Mouse (Mus musculus) heart, adult 2 months (tissue): ENCODE results near the gene Klk7. TPM values are rescaled to one million over a fixed set of nuclear protein-coding genes. Genes with fewer than 3 reads are reported as not detected.
A peak's percentile ranks its signal among the peaks of the same experiment; 100 is the strongest.

Experiments
- DNase-seq, 2 experiments: peaks; one replicate each; pipeline ENCODE4 v3.0.0; 2021
- H3K27ac ChIP-seq: fragments of 200-600 bp; 2 replicates; pipeline ENCODE4 v1.8.1; 2022
- H3K27me3 ChIP-seq: fragments of 200-500 bp; 2 replicates; pipeline ENCODE4 v1.6.1; 2012; ENCODE audit warnings: mild to moderate bottlenecking, low read length, inconsistent platforms, mixed read lengths; ENCODE audit not compliant: control insufficient read depth, insufficient read depth
- H3K36me3 ChIP-seq: fragments of 200-500 bp; 2 replicates; pipeline ENCODE4 v1.6.1; 2012; ENCODE audit warnings: low read length, inconsistent platforms; ENCODE audit not compliant: control insufficient read depth, insufficient read depth
- H3K4me1 ChIP-seq: fragments of 200-500 bp; 2 replicates; pipeline ENCODE4 v1.6.1; 2011; ENCODE audit warnings: low read length; ENCODE audit not compliant: control insufficient read depth, insufficient read depth
- H3K4me3 ChIP-seq: fragments of 200-600 bp; 2 replicates; pipeline ENCODE4 v1.8.1; 2022
- H3K79me2 ChIP-seq: fragments of 200-500 bp; replicated peaks from 2 replicates; pipeline ENCODE4 v1.6.1; 2012; ENCODE audit warnings: mild to moderate bottlenecking, inconsistent platforms, low read length, moderate library complexity, mixed read lengths; ENCODE audit not compliant: control insufficient read depth, insufficient read depth
- H3K9ac ChIP-seq: fragments of 200-500 bp; 2 replicates; pipeline ENCODE4 v1.6.1; 2012; ENCODE audit warnings: low read depth, mild to moderate bottlenecking, control low read depth, inconsistent platforms, low read length, mixed read lengths
- CTCF ChIP-seq: fragments of 200-600 bp; IDR thresholded peaks from 2 replicates; pipeline ENCODE4 v1.8.1; 2022; ENCODE audit warnings: antibody characterized with exemption, mild to moderate bottlenecking, moderate library complexity
- EP300 ChIP-seq: fragments of 200-500 bp; IDR thresholded peaks from 2 replicates; pipeline ENCODE4 v1.6.1; 2011; ENCODE audit warnings: low read depth, low read length, control low read depth; ENCODE audit not compliant: insufficient read depth
- POLR2A ChIP-seq: fragments of 200-500 bp; IDR thresholded peaks from 2 replicates; pipeline ENCODE4 v1.6.1; 2011; ENCODE audit warnings: mild to moderate bottlenecking, low read depth, low read length, control low read depth; ENCODE audit not compliant: insufficient read depth
- WGBS: fragments of 180-500 bp; shearing (Covaris S2); methylation state at CpG from one replicate; pipeline ENCODE4 v1.1.7; 2018; 5-methylcytosine and 5-hydroxymethylcytosine counted together
- intact Hi-C: fragments of 180-260 bp; cut with DNase I; formaldehyde crosslinking; loops from one replicate; pipeline ENCODE4 v1.15.1; 2025
- polyA plus RNA-seq: library from polyadenylated mRNA; depleted of rRNA; stranded (reverse); fragments of >200 nt; gene quantifications from 2 replicates; pipeline ENCODE4 v1.2.3, GENCODE M21; 2012
- total RNA-seq, 2 experiments: library from RNA; stranded (reverse); gene quantifications; 2 replicates each; pipeline ENCODE4 v1.2.3; 2021

Klk7 gene
- total and polyA plus RNA-seq, 3 experiments: 0.08 TPM; not detected in 2

DNA sequence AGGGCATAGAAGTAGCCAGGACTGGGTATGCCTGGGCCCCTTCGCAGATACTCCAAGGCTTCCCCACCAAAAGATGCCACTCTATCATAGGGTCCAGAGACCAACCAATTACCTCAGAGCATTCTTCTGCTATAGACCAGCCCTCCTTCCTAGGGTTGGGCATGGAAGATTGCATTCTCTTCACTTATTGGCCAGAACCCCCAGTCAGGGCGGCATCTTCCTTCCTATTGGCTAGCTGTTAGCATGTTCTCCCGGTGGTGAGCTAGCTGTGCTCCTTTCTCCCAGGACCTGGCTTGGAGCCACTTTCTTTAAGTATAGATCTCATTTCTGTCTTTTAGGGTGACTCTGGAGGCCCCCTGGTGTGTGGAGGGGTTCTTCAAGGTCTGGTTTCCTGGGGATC is 38.2 kb upstream of the Klk7 start:
- Histone ChIP-seq H3K9ac (no peak overlapping the region), H3K27me3 (no peaks in the 10 kb centered on the region), H3K4me1 (no peaks in the 10 kb centered on the region), H3K4me3 (no peak overlapping the region), H3K79me2 (no peaks in the 10 kb centered on the region), H3K27ac (no peak overlapping the region), H3K36me3 (no peaks in the 10 kb centered on the region)
- WGBS: 63% methylated on average over 3 of the region's 3 CpGs
- no peak for TF ChIP-seq POLR2A
- TF ChIP-seq EP300: no peak
- TF ChIP-seq CTCF: no peak
- intact Hi-C loops: no loop called here
- peak in 1 of 2 experiments; percentile 0 for DNase-seq

DNA sequence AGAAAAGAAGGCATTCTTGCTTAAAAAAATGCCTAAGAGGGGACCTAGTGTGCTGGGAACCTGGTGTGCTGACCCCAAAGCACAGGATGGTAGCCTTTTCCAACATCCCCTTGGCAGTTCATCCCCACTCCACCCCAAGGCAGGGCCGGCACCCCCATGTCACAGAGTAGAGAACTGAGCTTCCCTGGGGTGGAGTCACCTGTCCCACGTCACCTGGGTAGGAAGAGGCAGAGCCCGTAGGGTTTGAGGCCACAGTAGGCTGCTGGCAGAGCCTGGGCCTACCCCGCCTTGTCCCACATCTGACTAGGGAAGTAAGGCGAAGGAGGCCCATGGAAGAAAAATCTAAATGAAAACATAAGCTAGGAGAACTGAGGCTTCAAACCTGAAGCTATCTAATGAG is 36.7 kb upstream of the Klk7 start, which contains the start of gene Klk11:
TSS of gene Klk11 (plus strand) at position 241 of the 400 bp plus-strand sequence.
- Histone ChIP-seq H3K27me3 (no peaks in the 10 kb centered on the region), H3K36me3 (no peaks in the 10 kb centered on the region), H3K27ac (no peak within 1 kb of the TSS), H3K4me3 (no peak within 1 kb of the TSS), H3K9ac (no peak within 1 kb of the TSS), H3K79me2 (no peaks in the 10 kb centered on the region), H3K4me1 (no peaks in the 10 kb centered on the region)
- intact Hi-C loops: no loop called here
- no peak for TF ChIP-seq CTCF
- no peak for TF ChIP-seq EP300
- TF ChIP-seq POLR2A: no peak
- 92% methylated on average over 5 of the region's 5 CpGs for WGBS
- no peak for DNase-seq

DNA sequence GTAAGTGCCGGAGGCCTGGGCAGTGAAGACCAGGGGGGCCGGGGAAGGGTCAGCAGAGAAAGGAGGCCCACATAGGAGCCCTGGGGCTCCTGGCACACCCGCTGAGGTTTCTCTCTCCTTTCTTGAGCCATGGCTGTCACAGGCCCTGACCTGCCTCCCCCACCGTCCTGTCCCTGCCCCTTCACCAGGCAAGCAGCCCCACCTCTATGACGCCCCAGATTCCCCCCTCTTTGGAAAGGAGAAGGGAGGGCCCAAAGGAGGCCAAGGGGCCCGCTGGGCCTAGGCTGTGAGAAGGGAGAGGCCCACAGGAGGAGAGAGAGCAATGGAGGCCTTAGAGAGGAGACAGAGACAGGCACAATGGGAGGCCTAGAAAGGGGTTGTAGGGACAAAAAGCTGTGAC is 36.3 kb upstream of the Klk7 start:
- no peaks in the 10 kb centered on the region for H3K36me3 ChIP-seq
- no peaks in the 10 kb centered on the region for H3K79me2 ChIP-seq
- WGBS: 72% methylated on average over 6 of the region's 6 CpGs
- no peak overlapping the region for H3K9ac ChIP-seq
- H3K4me1 ChIP-seq: no peaks in the 10 kb centered on the region
- no peak overlapping the region for H3K4me3 ChIP-seq
- no peaks in the 10 kb centered on the region for H3K27me3 ChIP-seq
- TF ChIP-seq CTCF (no peak), POLR2A (no peak), EP300 (no peak)
- intact Hi-C loops: no loop called here
- no peak overlapping the region for H3K27ac ChIP-seq
- peak in 1 of 2 experiments; percentile 1 for DNase-seq

- TF ChIP-seq EP300 (no peak), POLR2A (no peak), CTCF (no peak)
- DNase-seq: peak in 1 of 2 experiments; percentile 1
- H3K36me3 ChIP-seq: no peaks in the 10 kb centered on the region
- no peak overlapping the region for H3K9ac ChIP-seq
- no peak overlapping the region for H3K4me3 ChIP-seq
- intact Hi-C loops: no loop called here
- H3K79me2 ChIP-seq: no peaks in the 10 kb centered on the region
- H3K27me3 ChIP-seq: no peaks in the 10 kb centered on the region
- 0 out of 2 replicates have a peak, but pooled peaks cover 2% of the 10 kb centered on the region for H3K4me1 ChIP-seq
- WGBS: 60% methylated on average over 7 of the region's 7 CpGs
- H3K27ac ChIP-seq: no peak overlapping the region
Measured at GRCm38 (mm10) chr7:43775311-43776057, 35.6 kb upstream of the Klk7 start.

DNA sequence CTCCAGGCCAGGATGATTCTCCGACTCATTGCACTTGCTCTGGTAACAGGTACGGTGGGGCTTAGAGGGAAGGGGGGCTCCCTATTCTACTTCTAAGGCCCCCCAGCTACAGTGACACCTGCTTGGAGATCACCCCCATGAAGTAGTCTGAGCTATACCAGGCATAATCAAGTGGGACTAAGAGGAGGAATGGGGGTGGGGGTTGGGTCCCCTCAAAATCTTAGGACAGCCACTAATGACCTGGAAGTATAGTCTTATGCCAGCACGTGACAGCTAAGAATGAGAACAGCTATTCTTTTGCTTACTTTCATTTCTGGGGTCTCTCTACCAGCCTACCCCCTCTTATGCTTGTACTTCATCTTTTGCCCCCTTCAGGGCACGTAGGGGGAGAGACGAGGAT is 34.6 kb upstream of the Klk7 start:
- peak in 1 of 2 experiments; percentile 0 for DNase-seq

DNA sequence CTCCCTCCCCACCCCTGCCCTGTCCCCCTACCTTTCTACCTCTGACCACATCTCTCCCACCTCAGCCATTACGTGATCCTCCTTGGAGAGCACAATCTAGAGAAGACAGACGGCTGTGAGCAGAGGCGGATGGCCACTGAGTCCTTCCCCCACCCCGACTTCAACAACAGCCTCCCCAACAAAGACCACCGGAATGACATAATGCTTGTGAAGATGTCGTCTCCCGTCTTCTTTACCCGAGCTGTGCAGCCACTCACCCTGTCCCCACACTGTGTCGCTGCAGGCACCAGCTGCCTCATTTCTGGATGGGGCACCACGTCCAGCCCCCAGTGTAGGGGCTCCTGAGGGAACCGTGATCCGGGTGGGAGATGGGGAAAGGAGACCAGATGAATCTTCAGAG is 33.7 kb upstream of the Klk7 start:
- 84% methylated on average over 12 of the region's 12 CpGs for WGBS
- TF ChIP-seq EP300: no peak
- no peak for TF ChIP-seq CTCF
- no peak for TF ChIP-seq POLR2A
- intact Hi-C loops: no loop called here
- Histone ChIP-seq H3K4me1 (0 out of 2 replicates have a peak, but pooled peaks cover 2% of the 10 kb centered on the region), H3K9ac (no peak overlapping the region), H3K36me3 (no peaks in the 10 kb centered on the region), H3K4me3 (no peak overlapping the region), H3K27me3 (no peaks in the 10 kb centered on the region), H3K79me2 (no peaks in the 10 kb centered on the region), H3K27ac (no peak overlapping the region)
- DNase-seq: peak in 1 of 2 experiments; percentile 1

More for the DNA sequence above, 34.6 kb upstream of the Klk7 start:
- Histone ChIP-seq H3K9ac (no peak overlapping the region), H3K79me2 (no peaks in the 10 kb centered on the region), H3K36me3 (no peaks in the 10 kb centered on the region), H3K4me1 (0 out of 2 replicates have a peak, but pooled peaks cover 2% of the 10 kb centered on the region), H3K27me3 (no peaks in the 10 kb centered on the region), H3K4me3 (no peak overlapping the region), H3K27ac (no peak overlapping the region)
- intact Hi-C loops: no loop called here
- TF ChIP-seq CTCF (no peak), POLR2A (no peak), EP300 (no peak)
- WGBS: 85% methylated on average over 5 of the region's 5 CpGs
